Mouse (Mus musculus): ENCODE data around the gene Pik3ip1.

Pik3ip1 gene

DNA sequence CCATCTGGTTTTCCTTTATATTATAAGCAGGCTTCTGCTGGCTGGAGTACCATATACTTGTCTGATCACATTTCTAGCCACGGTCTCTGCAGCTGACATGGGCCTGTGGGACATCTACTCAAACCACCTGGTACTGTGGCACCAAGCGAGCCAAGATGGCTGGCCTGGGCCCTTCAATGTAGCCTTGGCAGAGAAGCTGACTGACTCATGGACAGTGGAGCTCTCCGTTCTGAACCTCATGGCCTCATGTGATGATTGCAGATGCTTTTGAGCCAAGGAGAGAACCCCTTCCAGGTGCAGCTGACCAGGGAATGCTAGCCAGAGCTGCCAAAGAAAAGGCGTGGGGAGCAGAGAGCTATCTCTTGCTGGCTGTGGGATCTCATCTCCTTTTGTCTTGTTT is 24.4 kb upstream of the Pik3ip1 start:
- DNase-seq, result peak in 1 of 2 experiments; percentile 21

DNA sequence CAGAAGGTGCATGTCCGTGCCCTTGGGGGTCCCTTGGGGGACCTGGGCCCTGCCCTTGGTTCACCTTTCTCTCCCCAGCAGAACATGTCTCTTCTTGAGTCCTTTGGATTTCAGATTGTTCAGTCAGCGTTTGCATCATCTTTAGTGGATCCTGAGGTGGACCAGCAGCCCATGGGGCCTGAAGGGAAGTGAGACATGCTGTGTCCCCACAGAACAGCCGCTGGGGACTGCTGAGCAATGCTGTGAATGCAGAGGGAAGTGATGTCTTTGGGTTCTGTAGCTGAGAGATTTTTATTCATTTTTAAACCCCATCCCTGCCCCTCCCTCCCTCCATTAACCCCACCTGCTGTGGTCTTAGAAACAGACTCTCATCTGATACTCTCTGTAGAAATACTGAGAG is 22.3 kb upstream of the Pik3ip1 start:
- no peak for DNase-seq

DNA sequence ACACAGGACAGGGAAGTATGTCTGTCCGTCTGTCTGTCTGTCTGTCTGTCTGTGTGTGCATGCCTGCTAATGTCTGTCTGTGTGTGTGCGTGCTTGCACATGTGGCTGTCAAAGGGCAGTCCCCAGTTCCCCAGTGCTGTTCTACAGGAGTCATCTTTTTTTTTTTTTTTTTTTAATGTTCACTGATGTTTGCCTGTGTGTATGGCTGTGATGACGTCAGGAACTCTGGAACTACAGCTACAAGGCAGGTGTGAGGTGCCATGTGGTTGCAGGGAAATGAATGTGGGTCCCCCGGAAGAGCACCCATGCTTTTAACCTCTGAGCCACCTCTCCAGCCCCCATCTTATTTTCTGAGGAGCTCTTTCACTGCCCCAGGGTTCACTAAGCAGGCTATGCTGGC is 20.3 kb upstream of the Pik3ip1 start:
- no peak for DNase-seq

DNA sequence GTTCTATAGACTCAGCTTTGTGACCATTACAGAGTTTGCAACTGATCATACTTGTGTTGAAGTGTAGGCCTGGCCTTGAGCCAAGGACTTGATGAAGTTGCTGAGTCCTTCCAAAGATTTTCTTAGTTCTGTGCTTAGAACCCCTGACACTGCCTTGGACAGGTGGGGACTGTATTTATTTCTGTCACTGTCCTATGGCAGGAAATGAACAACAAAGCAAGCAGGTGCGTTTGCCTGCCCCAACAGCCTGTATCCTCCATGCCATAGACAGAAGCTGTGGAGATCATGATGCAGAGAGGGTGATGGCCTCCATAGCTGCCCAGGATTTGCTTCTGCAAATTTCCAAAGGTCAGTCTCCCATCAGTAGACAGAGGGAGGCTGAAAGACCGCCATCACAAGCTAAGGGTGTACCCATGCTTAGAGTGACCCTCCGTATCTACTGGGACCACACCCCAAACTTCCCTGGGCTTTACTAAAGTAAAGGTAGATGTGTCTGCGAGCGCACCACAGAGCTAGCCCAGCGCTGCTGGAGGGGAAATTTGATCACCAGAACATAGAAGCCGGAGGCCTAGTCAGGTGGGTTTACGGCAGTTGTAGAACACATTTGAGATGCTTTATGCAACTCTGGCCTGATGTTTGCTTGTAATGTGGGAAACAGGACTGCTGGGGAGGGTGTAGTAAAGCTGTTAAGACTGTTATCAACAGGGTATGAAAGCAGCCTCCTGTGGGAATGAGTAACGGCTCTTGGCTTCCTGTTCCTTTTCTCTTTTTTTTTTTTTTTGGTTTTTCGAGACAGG is 19.2 kb upstream of the Pik3ip1 start:
- no peak for DNase-seq

DNA sequence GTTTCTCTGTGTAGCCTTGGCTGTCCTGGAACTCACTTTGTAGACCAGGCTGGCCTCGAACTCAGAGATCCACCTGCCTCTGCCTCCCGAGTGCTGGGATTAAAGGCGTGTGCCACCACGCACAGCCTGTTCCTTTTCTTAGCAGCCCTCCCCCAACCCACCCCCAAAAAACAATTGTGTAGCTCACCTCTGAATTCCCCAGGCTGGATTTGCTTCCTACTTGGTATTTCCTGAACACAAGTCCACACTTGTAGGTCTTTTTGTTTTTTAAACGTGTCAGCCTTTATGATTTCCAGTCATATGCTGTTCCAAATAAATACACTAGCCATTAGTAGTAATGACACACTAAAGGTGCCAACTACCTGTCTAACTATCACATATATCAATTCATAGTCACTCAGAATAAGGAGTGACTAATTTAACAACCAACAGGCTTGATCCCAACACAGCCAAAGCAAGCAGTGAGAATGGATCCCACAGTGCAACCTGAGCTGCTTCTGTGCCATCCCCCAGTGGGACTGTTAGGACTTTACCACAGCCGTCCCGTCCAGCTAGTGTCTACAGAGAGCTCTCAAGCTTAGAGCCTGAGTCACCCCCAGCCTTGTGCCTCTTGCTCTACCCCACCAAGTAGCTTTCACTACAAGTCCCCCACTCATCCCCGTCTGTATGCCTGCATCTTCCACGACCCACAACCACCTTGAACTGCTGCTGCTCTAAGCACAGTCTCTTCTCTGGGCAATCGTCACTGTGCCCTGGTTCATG is 18.4 kb upstream of the Pik3ip1 start:
- DNase-seq, result no peak

DNA sequence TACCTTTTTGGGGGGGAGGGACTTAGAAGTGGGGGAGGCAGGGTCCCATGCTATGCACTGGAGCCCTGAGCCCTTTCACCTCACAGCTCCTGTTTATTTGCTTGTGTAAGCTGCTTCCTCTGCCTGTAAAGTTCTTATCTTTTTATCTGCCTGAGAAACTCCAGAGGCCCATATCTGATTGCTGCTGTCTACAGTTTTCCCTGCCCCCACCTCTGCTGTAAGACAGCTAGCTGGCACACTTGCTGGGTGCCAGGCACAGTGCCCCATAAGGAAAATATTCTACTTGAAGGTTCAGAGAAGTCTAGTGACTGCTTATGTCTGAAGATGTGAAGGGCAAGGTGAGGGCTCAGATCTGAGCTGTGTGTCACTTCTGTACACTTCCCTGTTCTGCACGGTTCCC is 16.9 kb upstream of the Pik3ip1 start:
- DNase-seq, result no peak

DNA sequence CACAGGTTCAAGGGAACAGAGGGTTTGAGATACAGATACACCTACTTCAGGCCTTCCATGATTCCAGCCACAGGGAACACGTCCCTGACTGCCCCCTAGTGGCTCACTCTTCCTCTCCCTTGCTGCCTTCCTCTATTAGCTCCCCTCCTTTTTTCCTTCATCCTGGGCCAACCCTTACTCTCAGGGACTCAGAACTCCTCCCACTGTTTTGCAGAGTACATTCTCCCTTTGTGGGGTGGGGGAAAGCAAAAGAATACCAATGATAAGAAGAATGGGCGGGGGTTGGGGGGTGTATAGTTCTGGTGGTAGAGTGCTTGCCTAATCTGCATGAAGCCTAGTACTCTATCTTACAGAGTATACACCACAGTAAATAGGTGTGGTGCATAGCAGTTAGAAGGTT is 16.1 kb upstream of the Pik3ip1 start:
- DNase-seq, result peak; percentile 83 to 85

DNA sequence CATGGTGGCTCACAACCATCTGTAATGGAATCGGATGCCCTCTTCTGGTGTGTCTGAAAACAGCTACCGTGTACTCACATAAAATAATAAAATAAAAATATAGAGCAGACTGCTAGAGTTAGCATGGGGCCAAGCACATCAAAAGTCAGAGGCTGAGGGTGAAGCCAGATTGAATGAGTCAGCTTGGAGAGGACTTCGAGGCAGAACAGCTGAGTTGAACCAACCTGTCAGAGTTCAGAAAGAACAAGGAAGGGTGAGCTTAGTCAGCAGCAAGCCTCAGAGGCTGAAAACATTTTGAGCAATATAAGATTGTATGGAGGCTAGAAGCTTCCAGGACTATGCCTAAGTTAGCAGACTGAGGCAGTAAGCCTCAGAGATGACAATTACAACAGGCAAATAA is 11.9 kb upstream of the Pik3ip1 start:
- DNase-seq, result no peak

DNA sequence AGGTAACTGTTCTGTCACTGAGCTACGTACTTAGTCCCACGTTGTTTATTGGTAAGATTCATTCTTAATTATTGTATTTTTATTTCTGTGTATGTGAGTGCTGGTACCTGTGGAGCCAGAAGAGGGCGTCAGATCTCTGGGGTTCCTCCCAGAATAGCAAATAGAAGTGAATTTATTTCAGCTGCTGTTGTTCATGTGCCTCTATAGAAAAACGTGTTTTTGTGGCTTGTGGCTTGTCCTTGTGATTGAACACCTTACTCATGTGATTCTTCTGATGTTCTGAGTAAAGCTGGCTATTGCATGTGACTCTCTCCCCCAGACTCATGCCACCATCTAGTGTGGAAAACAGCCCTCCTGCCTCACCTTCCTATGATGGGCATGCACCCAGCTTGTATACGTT is 1.9 kb upstream of the Pik3ip1 start:
- DNase-seq, result no peak

DNA sequence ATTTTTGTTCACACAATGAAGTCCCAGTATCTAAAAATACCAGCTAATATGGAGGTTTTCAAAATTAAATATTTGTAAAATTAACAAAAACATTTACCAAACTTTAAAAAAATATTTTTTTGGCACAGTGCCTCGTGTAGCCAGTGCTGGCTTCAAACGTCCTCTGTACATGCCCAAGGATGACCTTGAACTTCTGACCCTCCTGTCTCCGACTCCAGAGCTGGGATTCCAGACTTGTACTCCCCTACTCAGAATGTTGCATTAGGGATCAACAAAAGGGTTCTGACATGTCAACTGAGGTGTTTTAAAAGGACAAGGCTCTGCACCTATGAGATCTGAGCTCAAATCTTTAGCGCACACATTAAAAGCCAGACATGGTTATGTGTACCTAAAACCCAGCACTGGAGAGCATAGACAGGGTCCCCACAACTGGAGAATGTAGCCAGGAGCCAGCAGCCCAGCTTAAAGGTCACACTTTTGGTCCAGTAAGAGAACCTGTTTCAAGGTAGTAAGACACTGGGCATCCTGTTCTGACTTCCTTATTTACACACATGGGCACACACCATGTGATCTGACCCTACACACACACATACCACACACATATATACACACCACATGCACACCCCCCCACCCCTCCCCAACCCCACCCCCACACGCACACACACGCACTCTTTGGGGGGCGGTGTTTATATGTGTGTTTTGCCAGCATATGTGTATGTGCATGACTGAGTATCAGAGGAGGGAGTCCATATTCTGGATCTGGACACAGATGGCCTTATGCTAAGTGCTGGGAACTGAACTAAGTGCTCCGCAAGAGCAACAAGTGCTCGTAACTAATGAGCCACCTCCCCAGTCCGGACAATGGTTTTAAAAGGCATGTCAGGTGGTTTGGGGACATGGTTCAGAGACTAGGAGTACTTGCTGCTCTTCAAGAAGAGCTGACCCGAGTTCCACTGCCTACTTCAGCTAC is 1.1 kb upstream of the Pik3ip1 start:
- no peak for DNase-seq

DNA sequence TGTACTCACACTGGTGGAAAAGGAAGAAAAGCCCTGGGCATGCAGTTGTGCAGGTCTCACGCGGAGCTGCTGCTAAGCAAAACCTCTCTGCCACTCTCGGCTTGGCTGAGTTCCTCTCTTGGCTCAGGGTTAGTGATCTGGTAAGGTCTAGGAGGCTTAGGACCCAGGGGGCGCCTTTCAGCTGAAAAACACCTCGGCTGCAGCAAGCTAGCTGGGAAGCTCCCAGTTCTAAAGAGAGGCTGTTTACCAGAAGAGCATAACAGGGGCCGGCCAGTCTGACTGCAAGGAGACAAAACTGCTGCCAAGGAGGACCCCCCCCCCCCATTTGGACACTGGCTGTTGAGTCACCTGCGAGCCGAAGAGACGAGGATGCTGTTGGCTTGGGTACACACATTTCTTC is 365 bp downstream of the Pik3ip1 start:
- peak; percentile 93 to 98 for DNase-seq

DNA sequence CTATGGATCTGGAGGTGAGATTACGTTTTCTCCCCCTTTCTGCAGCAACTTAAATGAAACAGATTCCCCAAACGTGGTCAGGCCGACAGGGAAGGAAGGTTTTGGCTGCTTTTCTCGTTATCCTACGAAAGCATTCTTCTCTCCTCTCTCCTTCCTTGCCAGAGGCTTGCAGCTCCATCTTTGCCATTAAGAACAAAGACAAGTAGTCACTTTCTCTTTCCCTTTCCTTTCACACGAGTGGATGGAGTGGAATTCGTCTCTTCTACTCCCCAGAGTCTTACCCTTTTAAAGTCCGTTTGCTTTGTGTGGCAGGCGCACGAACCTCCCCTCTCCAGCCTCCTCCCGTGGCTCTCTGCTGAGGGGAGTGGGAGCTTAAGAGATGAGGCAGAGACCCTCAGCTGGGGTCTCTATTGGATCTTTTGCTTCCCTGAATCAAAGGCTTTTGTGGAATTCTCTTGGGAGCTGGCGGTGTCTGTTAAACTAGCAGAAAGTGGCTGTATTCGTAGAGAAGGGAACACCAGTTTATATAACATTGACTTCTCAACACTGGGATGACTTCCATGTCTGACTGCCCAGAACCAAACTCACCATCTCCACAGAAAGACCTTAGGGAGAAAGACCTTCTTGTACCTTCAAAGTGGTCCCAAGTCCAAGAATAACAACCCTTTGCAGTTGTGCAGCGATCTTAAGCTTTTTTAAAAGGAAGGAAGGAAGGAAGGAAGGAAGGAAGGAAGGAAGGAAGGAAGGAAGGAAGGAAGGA is 970 bp downstream of the Pik3ip1 start:
- DNase-seq, result peak; percentile 31 to 52

DNA sequence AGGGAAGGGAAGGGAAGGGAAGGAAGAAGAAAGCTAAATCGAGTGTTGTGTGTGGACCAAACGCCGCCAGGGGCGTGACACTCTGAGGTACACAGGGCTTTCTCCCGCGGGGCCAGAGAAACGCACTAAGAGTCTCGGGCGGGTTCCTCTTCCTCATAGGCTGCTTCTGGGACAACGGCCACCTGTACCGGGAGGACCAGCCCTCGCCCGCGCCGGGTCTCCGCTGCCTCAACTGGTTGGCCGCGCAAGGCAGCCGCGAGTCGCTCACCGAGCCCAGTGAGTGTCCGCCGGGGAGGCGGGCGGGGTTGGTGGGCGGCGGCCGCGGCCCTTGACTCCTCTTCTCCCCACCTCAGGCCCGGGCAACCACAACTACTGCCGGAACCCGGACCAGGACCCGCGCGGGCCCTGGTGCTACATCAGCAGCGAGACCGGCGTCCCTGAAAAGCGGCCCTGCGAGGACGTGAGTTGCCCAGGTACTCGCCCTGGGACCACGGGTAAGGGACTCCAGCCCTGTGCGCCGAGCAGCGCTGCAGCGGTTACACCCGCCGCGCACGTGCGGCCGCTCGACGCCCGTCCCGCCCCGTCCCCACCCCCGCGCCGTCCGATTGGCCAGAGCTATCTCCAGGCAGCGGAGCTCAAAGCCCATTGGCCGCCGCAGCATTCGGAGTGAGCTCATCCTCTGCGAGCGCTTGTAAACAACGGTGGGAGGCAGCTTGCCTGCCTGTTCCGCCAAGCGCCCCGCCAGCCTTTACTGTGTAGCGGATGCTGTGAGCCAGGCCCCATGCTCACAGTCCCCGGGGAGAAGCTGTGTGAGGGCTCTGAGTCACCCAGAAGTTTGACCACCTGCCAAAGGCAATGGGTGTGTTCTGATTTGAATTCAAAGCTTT is 1.8 kb downstream of the Pik3ip1 start:
- peak; percentile 93 to 96 for DNase-seq

DNA sequence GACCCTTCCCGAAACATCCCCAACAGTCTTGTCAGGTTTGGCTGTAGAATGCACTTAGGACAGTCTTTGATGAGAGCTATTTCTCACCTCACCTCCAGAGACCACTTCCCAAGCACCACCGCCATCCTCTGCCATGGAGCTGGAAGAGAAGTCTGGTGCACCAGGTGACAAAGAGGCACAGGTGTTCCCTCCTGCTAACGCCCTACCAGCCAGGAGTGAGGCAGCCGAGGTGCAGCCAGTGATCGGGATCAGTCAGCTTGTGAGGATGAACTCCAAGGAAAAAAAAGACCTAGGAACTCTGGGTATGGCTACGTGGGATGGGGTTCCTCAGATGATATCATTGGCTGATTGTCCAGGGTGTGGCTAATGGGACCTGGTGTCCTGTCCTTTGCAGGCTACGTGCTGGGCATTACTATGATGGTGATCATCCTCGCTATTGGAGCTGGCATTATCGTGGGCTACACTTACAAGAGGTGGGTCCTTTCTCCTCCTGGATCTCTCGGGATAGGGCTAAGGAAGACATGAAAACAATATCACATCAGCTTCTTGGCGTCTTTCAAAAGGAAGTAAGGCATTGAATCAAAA is 3.0 kb downstream of the Pik3ip1 start:
- peak in 1 of 2 experiments; percentile 41 for DNase-seq

DNA sequence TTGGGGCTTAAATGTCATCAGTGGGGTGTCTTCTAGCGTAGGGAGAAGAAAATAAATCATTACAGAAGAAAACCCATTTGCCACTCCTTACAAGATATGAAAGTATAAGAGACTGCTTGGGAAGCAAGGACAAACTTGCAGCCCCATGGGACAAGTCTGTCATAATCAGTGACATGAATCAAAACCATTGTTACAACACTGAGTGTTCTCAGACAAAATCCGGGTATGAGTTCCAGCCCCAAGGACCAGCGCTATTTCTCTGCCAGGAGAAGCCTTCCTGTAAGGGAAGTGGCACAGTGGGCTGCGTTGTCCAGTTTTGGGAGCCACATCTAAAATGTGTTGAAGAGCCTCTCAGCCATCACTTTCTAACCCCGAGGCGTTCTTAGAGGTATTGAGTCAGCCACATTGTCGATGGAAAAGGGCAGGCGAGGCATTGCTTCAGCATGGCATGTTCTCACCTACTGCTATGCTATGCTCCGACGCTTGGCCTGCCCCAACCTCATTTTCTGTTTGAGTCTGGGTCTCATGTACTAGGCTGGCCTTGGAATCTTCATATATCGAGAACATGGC is 4.0 kb downstream of the Pik3ip1 start:
- DNase-seq, result peak in 1 of 2 experiments; percentile 26

DNA sequence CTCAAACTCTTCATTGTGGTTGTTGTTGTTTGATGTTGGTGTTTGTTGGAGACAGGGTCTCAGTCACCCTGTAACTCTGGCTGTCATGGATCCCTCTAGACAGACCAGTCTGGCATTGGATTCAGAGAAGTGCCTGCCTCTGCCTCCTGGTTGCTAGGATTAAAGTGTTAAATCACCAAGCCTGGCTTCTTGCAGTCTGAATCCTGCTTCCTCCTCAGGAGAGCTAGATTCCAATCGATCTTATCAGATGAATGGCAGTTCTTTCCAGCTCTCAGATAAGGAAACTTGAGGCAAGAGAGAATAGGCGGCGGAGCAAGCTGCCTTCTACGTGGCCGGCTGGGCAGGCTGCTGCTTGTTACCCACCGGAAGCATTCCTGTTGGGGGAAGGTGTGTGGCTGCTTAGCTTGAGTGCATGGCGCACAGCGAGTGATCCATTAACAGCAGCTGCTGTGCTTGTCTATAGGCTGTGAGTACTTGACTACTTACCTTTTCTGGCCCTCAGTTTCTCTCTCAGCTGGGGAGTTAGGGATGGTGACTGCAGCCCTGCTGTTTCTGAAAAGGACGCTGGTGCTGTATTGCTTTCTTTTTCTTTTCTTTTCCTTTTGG is 4.6 kb downstream of the Pik3ip1 start:
- peak in 1 of 2 experiments; percentile 37 for DNase-seq

DNA sequence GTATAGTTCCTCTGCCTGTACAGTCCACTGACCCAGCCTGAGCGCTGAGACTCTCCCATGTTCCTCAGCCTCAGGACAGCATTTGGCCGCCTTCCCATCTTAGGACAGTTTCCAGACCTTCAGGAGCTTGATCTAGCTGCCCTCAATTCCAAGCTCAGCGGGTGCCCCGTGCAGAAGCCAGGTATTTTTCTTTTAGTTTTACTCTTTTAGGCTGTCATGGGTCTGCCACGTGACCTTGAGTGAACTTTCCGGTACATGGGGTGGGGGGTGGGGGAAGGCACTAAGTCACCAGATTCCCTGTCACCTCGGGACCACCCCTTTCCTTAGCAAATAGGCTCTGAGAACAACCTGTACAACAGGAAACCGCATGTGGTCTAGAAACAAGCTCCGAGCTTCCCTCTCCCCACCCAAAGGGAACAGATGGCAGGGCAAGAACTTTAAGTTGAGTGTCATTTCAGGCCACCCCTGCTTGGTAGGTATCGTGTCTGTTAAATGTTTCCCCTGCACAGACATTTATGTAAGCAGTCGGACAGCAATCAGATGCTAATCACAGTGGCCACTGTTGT is 5.5 kb downstream of the Pik3ip1 start:
- DNase-seq, result peak; percentile 89 to 93

DNA sequence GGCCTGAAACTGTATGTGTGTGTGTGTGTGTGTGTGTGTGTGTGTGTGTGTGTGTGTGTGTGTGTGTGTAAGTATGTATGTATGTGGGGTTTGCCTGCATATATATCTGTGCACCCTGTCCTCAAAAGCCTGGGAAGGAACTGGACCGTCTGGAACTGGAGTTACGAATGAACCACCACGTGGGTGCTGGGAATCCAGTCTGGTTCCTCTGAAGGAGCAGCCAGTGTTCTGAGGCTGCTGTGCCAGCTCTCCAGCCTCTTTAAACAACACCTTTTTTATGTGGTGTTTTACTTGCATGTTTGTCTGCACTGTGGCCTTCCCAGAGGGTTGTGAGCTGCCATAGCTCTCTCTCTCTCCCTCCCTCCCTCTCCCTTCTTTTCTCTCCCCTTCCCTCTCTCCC is 6.4 kb downstream of the Pik3ip1 start:
- peak in 1 of 2 experiments; percentile 36 for DNase-seq

DNA sequence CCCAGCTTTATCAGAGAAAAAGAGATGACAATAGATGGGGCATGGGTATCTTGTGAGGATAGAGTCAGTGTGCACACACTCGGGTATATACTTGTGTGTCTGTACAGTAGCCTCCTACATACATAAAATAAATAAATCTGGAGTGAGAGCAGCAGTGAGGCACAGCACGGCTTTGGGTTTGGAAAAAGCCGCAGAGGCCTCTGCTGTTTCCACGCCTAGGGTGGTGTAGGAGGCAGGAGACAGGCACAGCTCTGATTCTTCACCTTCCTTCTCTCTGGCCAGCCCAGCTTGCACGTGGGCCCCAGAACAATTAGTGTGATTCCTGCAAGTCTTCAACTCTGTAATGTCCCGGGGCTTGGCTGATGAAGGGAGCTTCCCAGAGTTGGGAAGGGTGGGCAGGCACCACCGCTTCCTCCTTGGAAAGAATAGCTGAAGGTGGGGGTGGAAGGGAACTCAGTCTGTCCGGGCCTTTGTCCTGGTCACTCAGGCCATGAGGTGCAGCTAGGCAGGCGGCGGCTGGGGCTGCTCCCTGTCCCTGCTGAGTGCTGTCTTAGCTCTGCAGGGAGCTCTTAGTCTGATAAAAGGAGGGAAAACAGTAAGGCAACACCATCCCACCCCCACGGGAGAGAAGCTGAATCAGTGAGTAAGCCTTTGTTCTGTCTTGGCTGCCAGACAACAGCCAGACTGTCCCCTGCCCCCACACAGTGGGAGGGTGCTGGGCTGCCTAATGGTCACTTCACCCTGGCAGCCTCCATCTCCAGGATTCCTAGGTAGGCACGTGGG is 7.2 kb downstream of the Pik3ip1 start:
- DNase-seq, result peak; percentile 84 to 89
